In genomic region chr4:117125348-117125909, GRCm38 (mm10) we compare ENCODE assay signal across 8 mouse cellular contexts. TPM values are rescaled to one million over a fixed set of nuclear protein-coding genes. Genes with fewer than 3 reads are reported as not detected.
DNase-seq lines count a peak whose midpoint lies in the region; ATAC-seq and TF ChIP-seq lines count a peak whose summit lies in the region.

Gene Btbd19, minus strand, starts transcription at chr4:117125725.

- H3K4me3 ChIP-seq in E14TG2a.4 (replicated peaks; ENCODE audit: low read length) = peak within 1 kb of the TSS; percentile 82
- H3K4me3 ChIP-seq in bone marrow, adult 2 months (replicated peaks; ENCODE audit: control insufficient read depth, low read depth, low read length) = no peak within 1 kb of the TSS
- H3K4me3 ChIP-seq in lung, adult 2 months (replicated peaks; ENCODE audit: extremely low read depth, low read depth, low read length) = no peak within 1 kb of the TSS
- H3K4me3 ChIP-seq in olfactory bulb, adult 2 months (ENCODE audit: insufficient read depth, low read depth, low read length) = no peak within 1 kb of the TSS

- peak; percentile 64 to 75 for DNase-seq in frontal cortex, postnatal 14 days (ENCODE audit: low spot score in 2 of 2)
- DNase-seq in layer of hippocampus, adult 9-11 months = peak; percentile 86
- peak; percentile 41 for DNase-seq in lung, adult 2 months

- no peak for ATAC-seq in hematopoietic stem cell, adult 5-6 weeks (replicated peaks in 1 of 2; ENCODE audit: insufficient read depth in 1 of 2, low FRiP score in 2 of 2, low TSS enrichment in 1 of 2, low read depth in 1 of 2, poor library complexity in 2 of 2, severe bottlenecking in 2 of 2)
- no peak for ATAC-seq in granulocyte monocyte progenitor cell, adult 5-6 weeks (replicated peaks; ENCODE audit: poor library complexity, severe bottlenecking)

- TF ChIP-seq POLR2A in bone marrow, adult 2 months (IDR thresholded peaks at IDR 0.05; ENCODE audit: borderline replicate concordance, control insufficient read depth, low read depth, low read length) = no peak
- no peak for TF ChIP-seq POLR2A in lung, adult 2 months (IDR thresholded peaks at IDR 0.05; ENCODE audit: borderline replicate concordance, extremely low read depth, low read depth, low read length)
- TF ChIP-seq POLR2A in olfactory bulb, adult 2 months (IDR thresholded peaks at IDR 0.05; ENCODE audit: insufficient read depth, low read depth, low read length) = no peak

- peaks cover 67% of the 10 kb centered on the region for H3K36me3 ChIP-seq in E14TG2a.4 (ENCODE audit: insufficient read depth, low read length)

- WGBS in bone marrow, adult 2 months = 39% methylated on average over 8 of the region's 8 CpGs
- WGBS in lung, adult 2 months = 37% methylated on average over 8 of the region's 8 CpGs
- 27% methylated on average over 8 of the region's 8 CpGs for WGBS in olfactory bulb, adult 2 months

- peak within 1 kb of the TSS; percentile 91 for H3K27ac ChIP-seq in bone marrow, adult 2 months (ENCODE audit: control insufficient read depth, insufficient read depth, low read depth, low read length, poor library complexity)
- peak within 1 kb of the TSS; percentile 71 for H3K27ac ChIP-seq in olfactory bulb, adult 2 months (ENCODE audit: insufficient read depth, low read depth, low read length)

- no peak for TF ChIP-seq CTCF in E14TG2a.4 (conservative IDR thresholded peaks at IDR 0.05; ENCODE audit: low read length)
- no peak for TF ChIP-seq CTCF in bone marrow, adult 2 months (IDR thresholded peaks at IDR 0.05; ENCODE audit: control insufficient read depth, insufficient read depth, low read length)
- TF ChIP-seq CTCF in lung, adult 2 months (IDR thresholded peaks at IDR 0.05; ENCODE audit: insufficient read depth, low read length) = no peak
- no peak for TF ChIP-seq CTCF in olfactory bulb, adult 2 months (IDR thresholded peaks at IDR 0.05; ENCODE audit: insufficient read depth, low read depth, low read length)

- H3K9me3 ChIP-seq in E14TG2a.4 (ENCODE audit: low read length) = no peaks in the 10 kb centered on the region

- peaks cover 93% of the 10 kb centered on the region for H3K4me1 ChIP-seq in E14TG2a.4 (replicated peaks; ENCODE audit: low read depth, low read length)
- peaks cover 16% of the 10 kb centered on the region for H3K4me1 ChIP-seq in bone marrow, adult 2 months (ENCODE audit: control insufficient read depth, insufficient read depth, low read length)
- peaks cover 22% of the 10 kb centered on the region for H3K4me1 ChIP-seq in lung, adult 2 months (ENCODE audit: control insufficient read depth, insufficient read depth, low read length)
- peaks cover 30% of the 10 kb centered on the region for H3K4me1 ChIP-seq in olfactory bulb, adult 2 months (ENCODE audit: control insufficient read depth, insufficient read depth, low read length)

- H3K27me3 ChIP-seq in E14TG2a.4 (ENCODE audit: insufficient read depth, low read length) = no peaks in the 10 kb centered on the region

RNA-seq across cellular contexts. Expression of gene Btbd19, which starts in this region (rescaled TPM):
- polyA plus RNA-seq in bone marrow, adult 2 months (2011; ENCODE audit: insufficient read depth, insufficient read length, low replicate concordance, missing spikeins) = 2.9 and 7.0 TPM in 2 replicates
- 8.4 and 13.3 TPM in 2 replicates for total RNA-seq in hematopoietic stem cell, adult 5-6 weeks (2017)
- 12.1 and 13.7 TPM in 2 replicates for polyA plus RNA-seq in lung, adult 2 months (2012; rRNA removed)
- polyA plus RNA-seq in olfactory bulb, adult 2 months (2012; ENCODE audit: insufficient read depth, insufficient read length, low replicate concordance, missing spikeins) = not detected in 2 replicates
- 5.0 and 14.5 TPM in 2 replicates for total RNA-seq in granulocyte monocyte progenitor cell, adult 5-6 weeks (2014; fragmentation: Nextera tagmentation)
- total RNA-seq in granulocyte monocyte progenitor cell, adult 5-6 weeks (2017) = 6.9 and 7.2 TPM in 2 replicates
